Mouse (Mus musculus) lung, postnatal 0 days (tissue): ENCODE data around the gene Prkcb.

Source experiments
- CTCF ChIP-seq: IDR thresholded peaks from 2 replicates; pipeline ENCODE4 v1.5.1; 2016; ENCODE audit warnings: antibody characterized with exemption, mild to moderate bottlenecking
- EP300 ChIP-seq: IDR thresholded peaks from 2 replicates; pipeline ENCODE4 v1.6.1; 2016; ENCODE audit warnings: antibody characterized with exemption, mild to moderate bottlenecking, control low read depth

DNA sequence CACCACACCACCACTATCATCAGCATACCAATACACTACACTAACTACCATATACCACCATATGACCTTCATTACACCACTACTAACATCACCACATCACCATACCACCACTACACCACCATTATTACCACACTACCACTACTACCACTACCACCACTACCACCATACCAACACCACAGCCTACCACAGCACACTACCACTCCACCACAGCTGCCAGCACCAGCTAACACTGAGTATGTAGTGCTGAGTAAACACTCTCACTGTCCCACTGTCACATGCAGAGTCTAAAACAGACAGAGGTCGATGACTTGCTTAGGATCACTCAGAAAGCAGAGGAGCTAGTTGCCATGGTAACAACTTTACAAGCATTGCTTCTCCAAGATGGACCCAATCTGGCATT lies 78.1 kb downstream of the Prkcb start:
- no peak for TF ChIP-seq CTCF
- TF ChIP-seq EP300: no peak
